In genomic region chr6:140337083-140337491, GRCm38 (mm10) we compare ENCODE assay signal across 9 mouse cellular contexts.
DNase-seq lines count a peak whose midpoint lies in the region; ATAC-seq and TF ChIP-seq lines count a peak whose summit lies in the region.
"Had no signal": no experiment of that assay in that cellular context is flagged by ENCODE, and none has a peak within 500 bp of the region (broad histone marks: within the 10 kb centered on the region; RNA-seq: fewer than 3 reads in every experiment).

No protein-coding gene starts in this region.

- no peaks in the 10 kb centered on the region for H3K36me3 ChIP-seq in kidney, embryonic 16.5 days (ENCODE audit: insufficient read depth, low read length)
- no peaks in the 10 kb centered on the region for H3K36me3 ChIP-seq in kidney, adult 2 months (ENCODE audit: control insufficient read depth, insufficient read depth, low read length)
- H3K36me3 ChIP-seq in hindbrain, embryonic 11.5 days (ENCODE audit: control insufficient read depth, insufficient read depth, low read length) = no peaks in the 10 kb centered on the region
- no peaks in the 10 kb centered on the region for H3K36me3 ChIP-seq in liver, postnatal 0 days (replicated peaks; ENCODE audit: insufficient read depth, low read length)
- H3K36me3 ChIP-seq: G1E had no signal

- no peak for TF ChIP-seq EP300 in liver, postnatal 0 days (IDR thresholded peaks at IDR 0.05; ENCODE audit: low read depth)

- H3K4me3 ChIP-seq in kidney, embryonic 16.5 days (ENCODE audit: low read length) = no peak overlapping the region
- H3K4me3 ChIP-seq in kidney, adult 2 months (ENCODE audit: insufficient read depth, low read depth, low read length) = no peak overlapping the region
- H3K4me3 ChIP-seq in hindbrain, embryonic 11.5 days (ENCODE audit: low read depth, low read length) = no peak overlapping the region
- H3K4me3 ChIP-seq in liver, postnatal 0 days (ENCODE audit: low read depth, low read length) = no peak overlapping the region

- no peak for TF ChIP-seq POLR2A in kidney, adult 2 months (IDR thresholded peaks at IDR 0.05; ENCODE audit: low read depth, low read length)

- peak overlapping the region; percentile 47 for H3K4me2 ChIP-seq in kidney, embryonic 16.5 days (replicated peaks; ENCODE audit: low read depth, low read length)
- H3K4me2 ChIP-seq in hindbrain, embryonic 11.5 days (replicated peaks; ENCODE audit: low read depth, low read length) = no peak overlapping the region; the same call in 1 of the 2 replicates
- H3K4me2 ChIP-seq in liver, postnatal 0 days (ENCODE audit: low read depth, low read length) = no peak overlapping the region

- 0 out of 2 replicates have a peak overlapping the region, but pooled peaks have one; percentile 18 for H3K9ac ChIP-seq in kidney, embryonic 16.5 days (replicated peaks; ENCODE audit: low read length)
- H3K9ac ChIP-seq in hindbrain, embryonic 11.5 days (ENCODE audit: low read depth, low read length) = no peak overlapping the region
- H3K9ac ChIP-seq in liver, postnatal 0 days (replicated peaks) = no peak overlapping the region

- no peak for TF ChIP-seq CTCF in kidney, adult 2 months (conservative IDR thresholded peaks at IDR 0.05; ENCODE audit: insufficient read depth, insufficient read length, low read depth, low read length)
- TF ChIP-seq CTCF in liver, postnatal 0 days (IDR thresholded peaks at IDR 0.05; ENCODE audit: low read depth) = no peak

- no peak for DNase-seq in kidney, adult 2 months
- DNase-seq in embryo, embryonic 10 days (ENCODE audit: low spot score) = peak; percentile 52
- DNase-seq in hindbrain, embryonic 11.5 days (ENCODE audit: low spot score) = peak; percentile 51
- peak; percentile 55 for DNase-seq in neural tube, embryonic 10.5 days (ENCODE audit: extremely low spot score, low spot score)
- no peak for DNase-seq in liver
- no peak for DNase-seq in liver, postnatal 0 days

- ATAC-seq in kidney, embryonic 16.5 days (ENCODE audit: low FRiP score, low TSS enrichment) = peak; percentile 49
- peak; percentile 63 for ATAC-seq in hindbrain, embryonic 11.5 days (ENCODE audit: low FRiP score)
- ATAC-seq in megakaryocyte, adult 5-6 weeks (ENCODE audit: poor library complexity, severe bottlenecking) = no peak
- no peak for ATAC-seq in liver, postnatal 0 days

- H3K9me3 ChIP-seq in kidney, embryonic 16.5 days (ENCODE audit: low read length) = no peaks in the 10 kb centered on the region
- no peaks in the 10 kb centered on the region for H3K9me3 ChIP-seq in hindbrain, embryonic 11.5 days (ENCODE audit: control insufficient read depth, low read length)
- H3K9me3 ChIP-seq in liver, postnatal 0 days (ENCODE audit: low read length) = no peaks in the 10 kb centered on the region

- peak overlapping the region; percentile 86 for H3K27ac ChIP-seq in kidney, embryonic 16.5 days (ENCODE audit: low read length)
- no peak overlapping the region for H3K27ac ChIP-seq in kidney, adult 2 months (ENCODE audit: insufficient read depth, low read depth, low read length)
- peak overlapping the region; percentile 43 for H3K27ac ChIP-seq in hindbrain, embryonic 11.5 days (ENCODE audit: low read depth, low read length)
- no peak overlapping the region for H3K27ac ChIP-seq in liver, postnatal 0 days (ENCODE audit: low read depth)

- peaks cover 37% of the 10 kb centered on the region for H3K4me1 ChIP-seq in kidney, embryonic 16.5 days (ENCODE audit: insufficient read depth, low read length)
- H3K4me1 ChIP-seq in kidney, adult 2 months (ENCODE audit: control insufficient read depth, insufficient read depth, low read length) = no peaks in the 10 kb centered on the region
- H3K4me1 ChIP-seq in hindbrain, embryonic 11.5 days (replicated peaks; ENCODE audit: control insufficient read depth, insufficient read depth, low read length) = peaks cover 8% of the 10 kb centered on the region
- peaks cover 3% of the 10 kb centered on the region; the same call in 1 of the 2 replicates for H3K4me1 ChIP-seq in liver, postnatal 0 days (ENCODE audit: insufficient read depth)

- H3K27me3 ChIP-seq in kidney, embryonic 16.5 days (ENCODE audit: insufficient read depth, low read length) = no peaks in the 10 kb centered on the region
- H3K27me3 ChIP-seq in kidney, adult 2 months (replicated peaks; ENCODE audit: control insufficient read depth, insufficient read depth, low read length) = no peaks in the 10 kb centered on the region
- no peaks in the 10 kb centered on the region for H3K27me3 ChIP-seq in hindbrain, embryonic 11.5 days (ENCODE audit: control insufficient read depth, insufficient read depth, low read length)
- no peaks in the 10 kb centered on the region for H3K27me3 ChIP-seq in liver, postnatal 0 days (ENCODE audit: insufficient read depth, low read length)

- 25% methylated on average over 2 of the region's 3 CpGs for WGBS in kidney, embryonic 16.5 days
- WGBS in kidney, adult 2 months = 35% methylated on average over 3 of the region's 3 CpGs
- WGBS in hindbrain, embryonic 11.5 days = 8% methylated on average over 2 of the region's 3 CpGs
- WGBS in liver, postnatal 0 days (ENCODE audit: insufficient replicate concordance) = 32% methylated on average over 2 of the region's 3 CpGs

Comparison
In these comparisons a context has a peak if more than half of its experiments do, and no peak if none do; other contexts are left out.
1. H3K27ac ChIP-seq: peak in kidney, embryonic 16.5 days (single experiment) and hindbrain, embryonic 11.5 days (single experiment); none in kidney, adult 2 months (single experiment) and liver, postnatal 0 days (single experiment).
2. ATAC-seq: peak in kidney, embryonic 16.5 days (single experiment) and hindbrain, embryonic 11.5 days (single experiment); none in megakaryocyte, adult 5-6 weeks (single experiment) and liver, postnatal 0 days (single experiment).
3. DNase-seq: peak in embryo, embryonic 10 days (single experiment), hindbrain, embryonic 11.5 days (single experiment) and neural tube, embryonic 10.5 days (single experiment); none in kidney, adult 2 months (single experiment), liver (single experiment) and liver, postnatal 0 days (single experiment).